Mouse (Mus musculus): ENCODE measurements around the gene Tmeff1. TPM values are rescaled to one million over a fixed set of nuclear protein-coding genes. Genes with fewer than 3 reads are reported as not detected.

The Tmeff1 gene
- total RNA-seq (2014; fragmentation: Nextera tagmentation) (not detected in 2 replicates), total RNA-seq (2017) (0.95 TPM in 1 of 2 replicates, not detected in the other)

DNA sequence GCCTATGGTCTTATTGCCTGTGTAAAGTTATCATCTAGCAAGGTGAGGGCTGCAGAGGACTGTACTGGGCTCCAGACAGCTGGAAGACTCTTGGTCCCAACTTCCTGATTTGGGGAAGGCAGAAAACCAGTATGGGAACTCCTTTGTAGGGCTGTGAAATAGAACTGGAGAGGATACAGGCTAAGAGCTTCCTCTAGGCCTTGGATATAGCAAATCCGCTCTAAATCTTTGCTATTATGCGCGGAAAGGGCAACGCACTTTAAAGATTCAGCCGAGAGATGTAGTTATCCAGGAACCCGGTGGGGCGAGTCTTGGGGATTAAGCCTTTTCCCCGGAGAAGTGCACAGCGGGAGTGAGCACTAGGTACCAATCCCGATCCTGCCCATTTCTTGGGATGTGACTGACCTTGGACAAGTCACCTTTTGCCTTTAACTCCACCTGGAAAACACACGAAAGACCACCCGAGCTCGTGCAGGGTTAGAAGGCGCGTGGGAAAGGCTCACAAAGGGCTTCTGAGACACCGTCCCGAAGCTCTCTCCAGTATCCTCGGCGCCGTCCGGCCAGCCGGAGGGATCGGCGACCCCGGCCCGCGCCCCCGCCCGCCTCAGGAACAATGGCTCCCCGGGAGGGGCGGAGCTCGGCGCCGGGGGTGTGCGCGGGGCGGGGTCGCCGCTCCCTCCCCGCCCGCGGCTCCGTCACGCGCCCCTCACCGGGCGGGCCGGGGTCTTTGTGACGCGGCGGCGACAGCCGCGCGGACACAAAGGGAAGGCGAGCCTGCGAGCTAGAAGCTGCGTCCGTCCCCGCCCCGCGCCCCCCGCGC lies at the start of gene Tmeff1:
Gene Tmeff1 (plus strand): TSS at position 754 of the 820 bp plus-strand sequence.
- ATAC-seq (replicated peaks; ENCODE audit: low FRiP score, low TSS enrichment, poor library complexity, severe bottlenecking), result no peak

DNA sequence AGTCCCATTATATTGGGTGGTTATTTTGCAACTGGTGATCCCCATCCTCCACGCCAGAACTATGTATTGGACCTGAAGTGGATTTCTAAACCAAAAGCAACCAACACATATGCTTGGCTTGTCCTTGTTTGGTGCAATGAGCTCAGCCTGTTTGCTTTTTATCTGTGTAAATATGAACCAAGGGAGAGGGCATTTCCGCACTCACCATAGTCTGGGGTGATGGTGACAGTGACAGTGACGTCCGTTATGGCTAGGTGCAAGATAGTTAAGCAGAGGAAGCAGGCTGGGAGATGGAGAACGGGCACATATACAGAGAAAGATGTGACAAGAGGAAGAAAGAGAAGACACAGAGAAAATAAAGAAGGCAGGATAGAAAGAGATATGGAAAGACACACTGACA lies 48.7 kb upstream of the Tmeff1 start:
- ATAC-seq (replicated peaks; ENCODE audit: low FRiP score, low TSS enrichment, poor library complexity, severe bottlenecking), result no peak

DNA sequence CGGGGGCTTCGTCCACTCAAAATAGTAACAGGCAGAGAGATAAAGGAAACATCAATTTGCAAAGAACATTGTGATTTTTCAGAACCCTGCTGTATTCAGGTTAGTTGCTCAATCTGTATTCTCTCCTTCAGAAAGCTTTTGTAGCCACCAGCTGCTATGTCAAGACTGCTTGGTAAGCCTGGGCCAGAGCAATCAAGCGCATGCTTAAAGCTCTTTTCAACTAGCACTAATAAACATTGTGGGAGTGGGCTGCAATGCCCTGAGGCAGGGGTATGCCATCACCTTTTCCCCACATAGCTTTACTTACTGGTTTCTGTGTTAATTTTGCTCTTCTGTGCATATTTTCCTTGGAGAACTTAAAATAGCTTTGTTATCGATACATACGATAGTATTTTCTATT lies 48.0 kb upstream of the Tmeff1 start:
- no peak for ATAC-seq (replicated peaks; ENCODE audit: low FRiP score, low TSS enrichment, poor library complexity, severe bottlenecking)

GRCm38 (mm10) chr4:48538581-48538980 lies 46.4 kb upstream of the Tmeff1 start:
- ATAC-seq (replicated peaks; ENCODE audit: low FRiP score, low TSS enrichment, poor library complexity, severe bottlenecking), result no peak

DNA sequence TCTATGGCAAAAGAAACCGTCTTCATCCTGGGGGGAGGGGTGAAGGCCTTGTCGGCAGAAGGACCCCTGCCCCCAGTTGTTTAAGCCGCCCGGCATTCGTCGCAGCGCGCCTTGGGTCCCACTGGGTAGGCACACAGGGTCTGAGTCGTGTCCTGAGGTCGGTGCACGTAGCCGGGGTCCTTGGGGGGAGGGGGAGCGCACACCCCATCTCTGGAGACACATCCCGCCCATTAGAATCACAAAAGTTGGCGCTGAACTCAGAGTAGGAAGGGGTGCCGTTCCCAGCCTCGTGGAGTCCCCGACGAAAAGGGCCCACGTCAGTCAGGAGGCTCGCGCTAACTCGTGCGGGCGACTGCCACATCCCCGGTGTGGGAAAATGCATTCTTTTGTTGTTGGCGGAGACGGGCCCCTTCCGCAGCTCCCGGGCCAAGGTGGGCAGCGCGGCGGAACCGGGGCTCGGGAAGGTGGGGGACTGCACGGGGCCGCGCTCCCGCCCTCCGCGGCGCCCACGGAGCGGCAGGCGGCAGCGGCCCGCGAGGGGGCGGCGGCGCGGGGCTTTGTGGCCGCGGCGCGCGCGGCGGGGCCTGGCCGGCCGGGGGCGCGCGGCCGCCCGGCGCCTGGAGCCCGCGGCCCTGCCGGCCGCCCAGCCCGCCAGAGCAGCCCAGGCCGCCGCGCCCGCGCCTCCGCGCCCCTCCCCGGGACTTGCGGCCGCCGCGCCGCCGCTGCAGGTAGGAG lies 45.0 kb upstream of the Tmeff1 start, which contains the start of gene Msantd3:
Gene Msantd3 (plus strand): TSS at position 95 of the 735 bp plus-strand sequence.
- 0 out of 2 replicates have a peak, but pooled peaks have one; percentile 34 for ATAC-seq (replicated peaks; ENCODE audit: low FRiP score, low TSS enrichment, poor library complexity, severe bottlenecking)

DNA sequence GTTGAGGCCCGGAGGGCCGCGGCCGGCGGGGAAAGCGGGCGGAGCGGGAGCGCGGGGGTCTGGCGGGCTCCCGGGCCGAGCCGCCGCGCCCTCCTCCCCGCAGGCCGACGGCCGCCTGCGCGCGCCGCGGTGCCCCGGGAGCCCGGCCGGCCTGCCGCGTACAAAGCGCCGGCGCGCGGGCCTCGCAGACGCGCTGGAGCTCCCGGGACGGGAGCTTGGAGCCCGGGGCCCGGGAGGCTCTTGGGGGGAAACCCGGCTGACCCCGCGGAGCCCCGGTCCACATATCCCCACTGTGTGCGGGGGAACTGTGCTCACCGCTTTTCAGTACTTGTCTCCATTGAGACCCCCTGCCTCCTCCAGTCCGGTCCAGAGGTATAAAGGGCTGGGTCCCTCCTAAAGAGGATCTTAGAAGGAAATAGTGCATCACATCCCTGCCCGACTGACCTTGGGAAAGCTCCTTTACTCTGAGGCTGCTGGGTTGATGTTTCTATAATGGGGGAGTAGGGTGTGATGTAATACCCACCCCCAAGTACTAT lies 44.3 kb upstream of the Tmeff1 start:
- no peak for ATAC-seq (replicated peaks; ENCODE audit: low FRiP score, low TSS enrichment, poor library complexity, severe bottlenecking)

- no peak for ATAC-seq (replicated peaks; ENCODE audit: low FRiP score, low TSS enrichment, poor library complexity, severe bottlenecking)
These were observed 43.3 kb upstream of the Tmeff1 start for GRCm38 (mm10) chr4:48541526-48542250.

GRCm38 (mm10) chr4:48542351-48542750 lies 42.6 kb upstream of the Tmeff1 start:
- no peak for ATAC-seq (replicated peaks; ENCODE audit: low FRiP score, low TSS enrichment, poor library complexity, severe bottlenecking)

- no peak for ATAC-seq (replicated peaks; ENCODE audit: low FRiP score, low TSS enrichment, poor library complexity, severe bottlenecking)
These were observed 41.7 kb upstream of the Tmeff1 start for GRCm38 (mm10) chr4:48543071-48543865.

- ATAC-seq (replicated peaks; ENCODE audit: low FRiP score, low TSS enrichment, poor library complexity, severe bottlenecking), result no peak
These were observed 40.8 kb upstream of the Tmeff1 start for GRCm38 (mm10) chr4:48544141-48544540.

- ATAC-seq (replicated peaks; ENCODE audit: low FRiP score, low TSS enrichment, poor library complexity, severe bottlenecking), result peak; percentile 55; the same call in 1 of the 2 replicates
These were observed 39.0 kb upstream of the Tmeff1 start for GRCm38 (mm10) chr4:48545966-48546365.

GRCm38 (mm10) chr4:48546568-48547496 lies 38.1 kb upstream of the Tmeff1 start:
- ATAC-seq (replicated peaks; ENCODE audit: low FRiP score, low TSS enrichment, poor library complexity, severe bottlenecking), result no peak

DNA sequence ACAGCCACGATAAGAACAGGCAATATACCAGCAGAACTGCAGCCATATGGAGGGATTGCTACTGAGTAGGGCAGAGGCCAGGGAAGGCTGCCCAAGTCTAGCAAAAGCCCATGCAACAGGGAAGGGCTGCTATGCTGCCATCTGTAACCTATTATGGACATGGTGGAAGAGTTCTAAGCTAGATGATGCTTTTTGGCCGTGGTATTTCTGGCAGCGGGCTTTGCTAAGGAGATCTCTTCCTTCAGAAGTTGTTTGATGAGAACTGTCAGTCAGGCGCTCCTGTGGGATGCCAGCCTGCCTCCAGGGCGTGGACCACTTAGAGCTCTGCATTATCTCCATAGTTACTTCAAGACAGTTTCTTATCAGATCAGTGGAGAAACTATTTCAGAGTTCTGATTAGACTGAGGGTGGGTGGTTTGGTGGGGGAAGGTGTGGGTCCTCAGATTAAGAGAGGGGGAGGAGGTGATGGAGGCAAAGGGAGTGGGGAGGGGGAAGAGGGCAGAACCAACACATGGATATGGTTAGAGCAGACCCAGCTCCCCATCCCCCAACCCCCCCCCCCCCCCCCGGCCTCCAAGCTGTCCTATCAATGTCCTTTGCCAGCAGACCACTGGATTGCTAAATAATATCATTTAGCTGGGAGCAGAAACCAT lies 36.5 kb upstream of the Tmeff1 start:
- ATAC-seq (replicated peaks; ENCODE audit: low FRiP score, low TSS enrichment, poor library complexity, severe bottlenecking), result no peak

DNA sequence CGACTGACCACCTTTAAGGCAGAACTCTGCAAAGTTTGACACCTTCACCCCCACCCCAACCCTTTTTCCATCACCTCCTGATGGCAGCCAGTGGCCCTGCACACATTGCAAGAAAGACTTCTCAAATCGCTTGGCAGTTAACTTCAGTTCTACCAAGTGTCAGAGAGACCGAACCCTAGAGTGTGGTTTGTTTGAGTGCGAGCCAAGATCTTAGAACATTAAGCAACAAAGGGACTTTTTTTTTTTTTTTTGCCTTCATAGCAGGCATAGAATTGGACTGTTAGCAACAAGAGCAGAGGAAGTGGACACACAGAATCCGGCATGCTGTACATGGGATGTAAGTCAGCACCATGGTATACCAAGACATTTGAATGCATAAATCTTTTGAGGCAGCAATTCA lies 35.3 kb upstream of the Tmeff1 start:
- ATAC-seq (replicated peaks; ENCODE audit: low FRiP score, low TSS enrichment, poor library complexity, severe bottlenecking), result no peak

DNA sequence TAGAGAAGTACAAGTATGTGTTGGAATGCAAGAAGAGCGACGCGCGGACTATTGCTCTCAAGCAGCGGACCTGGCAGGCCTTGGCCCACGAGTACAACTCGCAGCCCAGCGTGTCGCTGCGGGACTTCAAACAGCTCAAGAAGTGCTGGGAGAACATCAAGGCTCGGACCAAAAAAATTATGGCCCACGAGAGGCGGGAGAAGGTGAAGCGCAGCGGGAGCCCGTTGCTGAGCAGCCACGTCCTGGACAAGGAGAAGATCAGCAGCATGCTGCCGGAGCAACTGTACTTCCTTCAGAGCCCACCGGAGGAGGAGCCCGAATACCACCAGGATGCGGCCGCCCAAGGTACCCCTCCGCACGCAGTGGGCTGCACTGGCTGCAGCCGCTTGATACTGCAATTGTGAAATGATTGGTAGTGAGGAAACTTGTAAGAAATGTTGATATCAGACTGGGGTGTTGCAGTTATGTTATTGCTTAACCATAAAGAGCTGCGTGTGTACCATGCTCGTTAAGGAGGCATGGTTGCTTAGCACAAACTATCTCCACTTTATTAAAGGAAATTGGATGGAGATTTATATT lies 32.4 kb upstream of the Tmeff1 start:
- no peak for ATAC-seq (replicated peaks; ENCODE audit: low FRiP score, low TSS enrichment, poor library complexity, severe bottlenecking)

DNA sequence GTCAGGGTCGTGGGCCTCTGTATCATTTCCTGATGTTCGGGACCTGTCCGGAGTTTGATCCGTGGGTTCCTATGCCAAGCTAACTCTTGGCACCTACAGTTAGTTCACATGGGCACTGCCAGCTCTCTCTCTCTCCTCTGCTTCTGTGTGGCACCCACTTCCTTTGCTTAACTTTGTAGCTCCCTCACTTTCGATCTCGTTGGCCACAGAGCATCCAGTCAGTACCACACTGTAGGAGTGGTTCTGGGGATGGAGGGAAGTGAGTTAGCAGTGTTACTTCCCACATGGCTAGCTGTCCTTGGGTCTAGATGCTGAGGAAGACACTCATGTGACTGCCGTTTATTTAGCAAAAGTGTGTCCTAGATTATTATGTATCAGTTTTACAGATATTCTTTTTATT lies 30.8 kb upstream of the Tmeff1 start:
- ATAC-seq (replicated peaks; ENCODE audit: low FRiP score, low TSS enrichment, poor library complexity, severe bottlenecking), result 0 out of 2 replicates have a peak, but pooled peaks have one; percentile 44

GRCm38 (mm10) chr4:48555729-48556128 lies 29.2 kb upstream of the Tmeff1 start:
- ATAC-seq (replicated peaks; ENCODE audit: low FRiP score, low TSS enrichment, poor library complexity, severe bottlenecking), result peak; percentile 41; the same call in 1 of the 2 replicates

Measured in megakaryocyte-erythroid progenitor cell, adult 5-6 weeks (primary cell).